Mouse (Mus musculus): Measurements from ENCODE around the gene Chst11. TPM values are rescaled to one million over a fixed set of nuclear protein-coding genes. Genes with fewer than 3 reads are reported as not detected.

The Chst11 gene
- 1.6 and 1.8 TPM in 2 replicates for polyA plus RNA-seq (2014; fragmentation: Nextera tagmentation; extraction: Ambion mirVana)

GRCm38 (mm10) chr10:82984950-82985699, at the start of gene Chst11:
Gene Chst11, plus strand, starts transcription at chr10:82985498.
- Histone ChIP-seq H3K4me2 (peak within 1 kb of the TSS; percentile 74), H3K9ac (ENCODE audit: low read length) (peak within 1 kb of the TSS; percentile 76), H3K27me3 (ENCODE audit: control insufficient read depth, insufficient read depth, low read length) (peaks cover 17% of the 10 kb centered on the region), H3K36me3 (ENCODE audit: control insufficient read depth, insufficient read depth, low read length) (no peaks in the 10 kb centered on the region), H3K4me3 (ENCODE audit: low read depth, low read length) (peak within 1 kb of the TSS; percentile 65), H3K9me3 (ENCODE audit: control insufficient read depth, low read length) (no peaks in the 10 kb centered on the region), H3K4me1 (ENCODE audit: control insufficient read depth, insufficient read depth, low read length) (peaks cover 23% of the 10 kb centered on the region), H3K27ac (ENCODE audit: low read depth, low read length) (peak within 1 kb of the TSS; percentile 48; the same call in 1 of the 2 replicates)
- ATAC-seq (ENCODE audit: low FRiP score) (peak; percentile 90), DNase-seq (ENCODE audit: low spot score, missing footprints) (peak; percentile 98)
- under 1% methylated on average over 67 of the region's 67 CpGs for WGBS

- Histone ChIP-seq H3K9me3 (ENCODE audit: control insufficient read depth, low read length) (no peaks in the 10 kb centered on the region), H3K27ac (ENCODE audit: low read depth, low read length) (no peak overlapping the region), H3K4me3 (ENCODE audit: low read depth, low read length) (no peak overlapping the region), H3K4me1 (ENCODE audit: control insufficient read depth, insufficient read depth, low read length) (no peaks in the 10 kb centered on the region), H3K9ac (ENCODE audit: low read length) (no peak overlapping the region), H3K27me3 (ENCODE audit: control insufficient read depth, insufficient read depth, low read length) (no peaks in the 10 kb centered on the region), H3K4me2 (no peak overlapping the region), H3K36me3 (ENCODE audit: control insufficient read depth, insufficient read depth, low read length) (no peaks in the 10 kb centered on the region)
- ATAC-seq (ENCODE audit: low FRiP score) (no peak), DNase-seq (ENCODE audit: low spot score, missing footprints) (no peak)
- 84% methylated on average over 6 of the region's 6 CpGs for WGBS
Observed at GRCm38 (mm10) chr10:82935774-82936173, 49.5 kb upstream of the Chst11 start.

DNA sequence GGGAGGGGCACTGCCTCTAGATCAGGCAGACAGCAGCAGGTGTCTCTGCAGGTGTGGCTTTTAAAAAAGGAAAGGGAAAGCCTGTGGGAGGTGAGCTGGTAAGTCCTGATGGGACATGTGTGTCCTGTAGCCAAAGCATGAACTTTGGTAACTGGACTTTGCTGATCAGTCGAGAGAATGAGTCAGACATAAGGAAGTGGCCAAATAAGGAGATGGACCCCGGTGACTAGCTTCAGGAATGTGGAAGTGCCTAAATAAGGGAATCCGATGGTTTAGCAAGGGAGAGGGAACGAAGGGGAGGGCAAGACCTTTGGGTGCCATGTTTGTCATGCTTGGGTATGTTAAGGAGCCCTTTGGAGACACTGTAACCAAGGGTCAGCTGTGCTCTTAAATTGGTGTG, 31.9 kb upstream of the Chst11 start:
- ATAC-seq (ENCODE audit: low FRiP score) (no peak), DNase-seq (ENCODE audit: low spot score, missing footprints) (no peak)
- Histone ChIP-seq H3K27me3 (ENCODE audit: control insufficient read depth, insufficient read depth, low read length) (no peaks in the 10 kb centered on the region), H3K27ac (ENCODE audit: low read depth, low read length) (no peak overlapping the region), H3K4me3 (ENCODE audit: low read depth, low read length) (no peak overlapping the region), H3K4me1 (ENCODE audit: control insufficient read depth, insufficient read depth, low read length) (no peaks in the 10 kb centered on the region), H3K36me3 (ENCODE audit: control insufficient read depth, insufficient read depth, low read length) (no peaks in the 10 kb centered on the region), H3K9me3 (ENCODE audit: control insufficient read depth, low read length) (no peaks in the 10 kb centered on the region), H3K9ac (ENCODE audit: low read length) (no peak overlapping the region), H3K4me2 (no peak overlapping the region)
- WGBS = 84% methylated on average over 4 of the region's 4 CpGs

DNA sequence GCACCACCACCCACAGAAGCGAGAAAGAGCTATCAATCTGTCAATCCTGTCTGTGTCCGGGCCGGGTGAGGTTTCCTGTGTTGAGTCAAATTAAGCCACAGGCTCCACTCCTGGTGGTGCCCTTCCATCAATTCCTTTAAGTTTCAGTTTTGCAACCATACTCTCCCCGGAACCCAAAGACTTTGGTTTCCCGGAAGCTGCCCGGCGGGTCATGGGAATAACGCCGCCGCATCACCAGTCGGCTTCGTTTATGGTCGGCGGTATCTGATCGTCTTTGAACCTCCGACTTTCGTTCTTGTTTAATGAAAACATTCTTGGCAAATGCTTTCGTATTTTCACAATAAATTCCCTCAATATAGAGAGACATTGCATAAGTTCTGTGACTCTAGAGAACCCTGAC, 30.2 kb upstream of the Chst11 start:
- no peak overlapping the region for H3K9ac ChIP-seq (ENCODE audit: low read length)
- no peak overlapping the region for H3K4me3 ChIP-seq (ENCODE audit: low read depth, low read length)
- H3K9me3 ChIP-seq (ENCODE audit: control insufficient read depth, low read length) = no peaks in the 10 kb centered on the region
- no peak overlapping the region for H3K4me2 ChIP-seq
- H3K4me1 ChIP-seq (ENCODE audit: control insufficient read depth, insufficient read depth, low read length) = no peaks in the 10 kb centered on the region
- no peaks in the 10 kb centered on the region for H3K36me3 ChIP-seq (ENCODE audit: control insufficient read depth, insufficient read depth, low read length)
- H3K27ac ChIP-seq (ENCODE audit: low read depth, low read length) = no peak overlapping the region
- no peak for ATAC-seq (ENCODE audit: low FRiP score)
- no peaks in the 10 kb centered on the region for H3K27me3 ChIP-seq (ENCODE audit: control insufficient read depth, insufficient read depth, low read length)
- WGBS = 92% methylated on average over 18 of the region's 18 CpGs
- no peak for DNase-seq (ENCODE audit: low spot score, missing footprints)

- WGBS = 73% methylated on average over 5 of the region's 5 CpGs
- Histone ChIP-seq H3K36me3 (ENCODE audit: control insufficient read depth, insufficient read depth, low read length) (no peaks in the 10 kb centered on the region), H3K27ac (ENCODE audit: low read depth, low read length) (no peak overlapping the region), H3K4me2 (no peak overlapping the region), H3K4me1 (ENCODE audit: control insufficient read depth, insufficient read depth, low read length) (no peaks in the 10 kb centered on the region), H3K9ac (ENCODE audit: low read length) (no peak overlapping the region), H3K9me3 (ENCODE audit: control insufficient read depth, low read length) (no peaks in the 10 kb centered on the region), H3K27me3 (ENCODE audit: control insufficient read depth, insufficient read depth, low read length) (no peaks in the 10 kb centered on the region), H3K4me3 (ENCODE audit: low read depth, low read length) (no peak overlapping the region)
- no peak for ATAC-seq (ENCODE audit: low FRiP score)
- no peak for DNase-seq (ENCODE audit: low spot score, missing footprints)
Observed at GRCm38 (mm10) chr10:82958218-82958761, 27.0 kb upstream of the Chst11 start.

GRCm38 (mm10) chr10:82959316-82959715, 26.0 kb upstream of the Chst11 start:
- Histone ChIP-seq H3K9me3 (ENCODE audit: control insufficient read depth, low read length) (no peaks in the 10 kb centered on the region), H3K27me3 (ENCODE audit: control insufficient read depth, insufficient read depth, low read length) (no peaks in the 10 kb centered on the region), H3K4me1 (ENCODE audit: control insufficient read depth, insufficient read depth, low read length) (no peaks in the 10 kb centered on the region), H3K9ac (ENCODE audit: low read length) (no peak overlapping the region), H3K4me2 (no peak overlapping the region), H3K4me3 (ENCODE audit: low read depth, low read length) (no peak overlapping the region), H3K27ac (ENCODE audit: low read depth, low read length) (no peak overlapping the region), H3K36me3 (ENCODE audit: control insufficient read depth, insufficient read depth, low read length) (no peaks in the 10 kb centered on the region)
- DNase-seq (ENCODE audit: low spot score, missing footprints) = no peak
- ATAC-seq (ENCODE audit: low FRiP score) = no peak

GRCm38 (mm10) chr10:82961302-82961701, 24.0 kb upstream of the Chst11 start:
- H3K4me3 ChIP-seq (ENCODE audit: low read depth, low read length) = no peak overlapping the region
- H3K9ac ChIP-seq (ENCODE audit: low read length) = no peak overlapping the region
- no peak for ATAC-seq (ENCODE audit: low FRiP score)
- H3K27ac ChIP-seq (ENCODE audit: low read depth, low read length) = no peak overlapping the region
- no peaks in the 10 kb centered on the region for H3K4me1 ChIP-seq (ENCODE audit: control insufficient read depth, insufficient read depth, low read length)
- DNase-seq (ENCODE audit: low spot score, missing footprints) = no peak
- no peaks in the 10 kb centered on the region for H3K27me3 ChIP-seq (ENCODE audit: control insufficient read depth, insufficient read depth, low read length)
- H3K9me3 ChIP-seq (ENCODE audit: control insufficient read depth, low read length) = no peaks in the 10 kb centered on the region
- no peaks in the 10 kb centered on the region for H3K36me3 ChIP-seq (ENCODE audit: control insufficient read depth, insufficient read depth, low read length)
- 59% methylated on average over 7 of the region's 7 CpGs for WGBS
- H3K4me2 ChIP-seq = no peak overlapping the region

GRCm38 (mm10) chr10:82962018-82962417, 23.3 kb upstream of the Chst11 start:
- WGBS = 80% methylated on average over 4 of the region's 4 CpGs
- no peaks in the 10 kb centered on the region for H3K9me3 ChIP-seq (ENCODE audit: control insufficient read depth, low read length)

DNA sequence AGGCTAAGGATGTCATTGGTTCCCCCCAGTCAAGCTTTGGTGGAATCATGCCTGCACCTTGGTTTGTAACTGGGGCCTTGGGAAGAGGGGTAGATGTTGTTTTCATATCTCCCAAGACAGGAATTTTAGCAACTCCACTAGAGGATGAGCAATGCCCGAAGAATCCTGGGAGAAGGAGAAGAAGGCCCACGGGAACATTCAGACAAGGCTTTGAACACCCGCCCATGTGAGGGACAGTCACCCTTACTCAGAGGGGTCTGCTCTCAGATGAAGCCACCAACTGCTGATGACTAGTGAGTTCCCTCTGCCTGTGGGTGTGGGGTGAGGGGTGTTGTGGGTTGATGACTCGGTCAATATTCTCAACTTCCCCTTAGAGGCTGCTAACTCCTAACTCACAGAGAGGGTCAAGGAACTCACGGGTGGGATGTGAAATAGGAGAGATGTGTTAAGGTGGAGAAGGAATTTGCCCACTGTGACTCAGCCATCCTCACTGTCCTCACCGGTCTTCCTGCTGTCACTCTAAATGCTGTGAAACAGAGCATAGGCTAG, 22.8 kb upstream of the Chst11 start:
- no peaks in the 10 kb centered on the region for H3K36me3 ChIP-seq (ENCODE audit: control insufficient read depth, insufficient read depth, low read length)
- DNase-seq (ENCODE audit: low spot score, missing footprints) (no peak), ATAC-seq (ENCODE audit: low FRiP score) (no peak)
- no peak overlapping the region for H3K9ac ChIP-seq (ENCODE audit: low read length)
- H3K9me3 ChIP-seq (ENCODE audit: control insufficient read depth, low read length) = no peaks in the 10 kb centered on the region
- H3K4me1 ChIP-seq (ENCODE audit: control insufficient read depth, insufficient read depth, low read length) = no peaks in the 10 kb centered on the region
- H3K27me3 ChIP-seq (ENCODE audit: control insufficient read depth, insufficient read depth, low read length) = no peaks in the 10 kb centered on the region
- no peak overlapping the region for H3K4me3 ChIP-seq (ENCODE audit: low read depth, low read length)
- H3K27ac ChIP-seq (ENCODE audit: low read depth, low read length) = no peak overlapping the region
- H3K4me2 ChIP-seq = no peak overlapping the region
- WGBS = 89% methylated on average over 6 of the region's 6 CpGs

More at GRCm38 (mm10) chr10:82962018-82962417, 23.3 kb upstream of the Chst11 start:
- Histone ChIP-seq H3K4me1 (ENCODE audit: control insufficient read depth, insufficient read depth, low read length) (no peaks in the 10 kb centered on the region), H3K27me3 (ENCODE audit: control insufficient read depth, insufficient read depth, low read length) (no peaks in the 10 kb centered on the region), H3K9ac (ENCODE audit: low read length) (no peak overlapping the region), H3K4me2 (no peak overlapping the region), H3K27ac (ENCODE audit: low read depth, low read length) (no peak overlapping the region), H3K36me3 (ENCODE audit: control insufficient read depth, insufficient read depth, low read length) (no peaks in the 10 kb centered on the region), H3K4me3 (ENCODE audit: low read depth, low read length) (no peak overlapping the region)
- DNase-seq (ENCODE audit: low spot score, missing footprints) (no peak), ATAC-seq (ENCODE audit: low FRiP score) (no peak)

All from midbrain, embryonic 11.5 days (tissue).